Mouse (Mus musculus) forebrain, embryonic 14.5 days (tissue): ENCODE measurements around the gene Tmigd3. TPM values are rescaled to one million over a fixed set of nuclear protein-coding genes. Genes with fewer than 3 reads are reported as not detected.

ENCODE experiments used
- ATAC-seq: fragments of 200-750 bp; cut with Nextera tagmentation; 2 replicates; pipeline ENCODE4 v1.8.0; 2017; ENCODE audit warnings: mild to moderate bottlenecking, moderate library complexity
- DNase-seq: peaks from one replicate; pipeline ENCODE4 v3.0.0-alpha.2; 2015; ENCODE audit warnings: low spot score
- H3K27ac ChIP-seq: fragments of 300-500 bp; sonication (generic); 2 replicates; pipeline ENCODE4 v1.5.1; 2014; ENCODE audit warnings: low read depth, mild to moderate bottlenecking, control low read depth, low read length, moderate library complexity
- H3K27me3 ChIP-seq: fragments of 300-500 bp; sonication (generic); replicated peaks from 2 replicates; pipeline ENCODE4 v1.6.1; 2014; ENCODE audit warnings: low read length, control low read depth, mixed read lengths; ENCODE audit not compliant: control insufficient read depth, insufficient read depth
- H3K36me3 ChIP-seq: fragments of 300-500 bp; sonication (generic); 2 replicates; pipeline ENCODE4 v1.6.1; 2014; ENCODE audit warnings: low read length, control low read depth; ENCODE audit not compliant: control insufficient read depth, insufficient read depth
- H3K4me1 ChIP-seq: fragments of 300-500 bp; sonication (generic); 2 replicates; pipeline ENCODE4 v1.6.1; 2014; ENCODE audit warnings: antibody characterized with exemption, low read length, control low read depth; ENCODE audit not compliant: control insufficient read depth, insufficient read depth
- H3K4me2 ChIP-seq: fragments of 300-500 bp; sonication (generic); 2 replicates; pipeline ENCODE4 v1.6.1; 2014; ENCODE audit warnings: mild to moderate bottlenecking, control low read depth, low read length
- H3K4me3 ChIP-seq: fragments of 300-500 bp; sonication (generic); 2 replicates; pipeline ENCODE4 v1.5.1; 2014; ENCODE audit warnings: low read depth, low read length, control low read depth
- H3K9ac ChIP-seq: fragments of 300-500 bp; sonication (generic); 2 replicates; pipeline ENCODE4 v1.6.1; 2014; ENCODE audit warnings: mild to moderate bottlenecking, low read length, control low read depth, moderate library complexity
- H3K9me3 ChIP-seq: fragments of 300-500 bp; sonication (generic); replicated peaks from 2 replicates; pipeline ENCODE4 v1.6.1; 2016; ENCODE audit warnings: low read length, control low read depth, mixed read lengths; ENCODE audit not compliant: control insufficient read depth
- WGBS: fragments of 180-500 bp; shearing (Covaris S2); extraction: QIAGEN DNeasy Blood & Tissue Kit; methylation state at CpG from one replicate; pipeline ENCODE4 v1.1.7; 2014; 5-methylcytosine and 5-hydroxymethylcytosine counted together
- polyA plus RNA-seq: library from polyadenylated mRNA; unstranded; fragments of >200 nt; fragmentation: Nextera tagmentation; extraction: Ambion mirVana; gene quantifications from 2 replicates; pipeline ENCODE4 v1.2.1, GENCODE M21; 2014

The Tmigd3 gene
- not detected in 2 replicates for polyA plus RNA-seq

- Histone ChIP-seq H3K27ac (no peak within 1 kb of the TSS), H3K9me3 (no peaks in the 10 kb centered on the region), H3K4me2 (no peak within 1 kb of the TSS), H3K36me3 (no peaks in the 10 kb centered on the region), H3K27me3 (no peaks in the 10 kb centered on the region), H3K4me3 (no peak within 1 kb of the TSS), H3K4me1 (peaks cover 3% of the 10 kb centered on the region; the same call in 1 of the 2 replicates), H3K9ac (no peak within 1 kb of the TSS)
- no peak for DNase-seq
- 86% methylated on average over 3 of the region's 3 CpGs for WGBS
- ATAC-seq, result no peak
These were observed at the start of gene Tmigd3, which contains the start of gene Adora3 for GRCm38 (mm10) chr3:105870558-105870957. Gene Tmigd3, plus strand, starts transcription at chr3:105870903. Gene Adora3, plus strand, starts transcription at chr3:105870858.

- H3K27ac ChIP-seq, result no peak overlapping the region
- no peaks in the 10 kb centered on the region for H3K36me3 ChIP-seq
- no peak for ATAC-seq
- no peak overlapping the region for H3K4me3 ChIP-seq
- no peaks in the 10 kb centered on the region for H3K4me1 ChIP-seq
- no peak for DNase-seq
- no peak overlapping the region for H3K9ac ChIP-seq
- no peak overlapping the region for H3K4me2 ChIP-seq
- WGBS, result 90% methylated on average over 3 of the region's 3 CpGs
- H3K27me3 ChIP-seq, result no peaks in the 10 kb centered on the region
- no peaks in the 10 kb centered on the region for H3K9me3 ChIP-seq
These were observed 49.2 kb upstream of the Tmigd3 start for GRCm38 (mm10) chr3:105821504-105821903.

GRCm38 (mm10) chr3:105823609-105824008 lies 47.1 kb upstream of the Tmigd3 start:
- ATAC-seq, result no peak
- Histone ChIP-seq H3K27ac (no peak overlapping the region), H3K36me3 (no peaks in the 10 kb centered on the region), H3K4me1 (no peaks in the 10 kb centered on the region), H3K9ac (no peak overlapping the region), H3K4me2 (no peak overlapping the region), H3K9me3 (no peaks in the 10 kb centered on the region), H3K27me3 (no peaks in the 10 kb centered on the region), H3K4me3 (no peak overlapping the region)
- DNase-seq, result no peak

GRCm38 (mm10) chr3:105824103-105824502 lies 46.6 kb upstream of the Tmigd3 start:
- no peak for ATAC-seq

GRCm38 (mm10) chr3:105824704-105825103 lies 46.0 kb upstream of the Tmigd3 start:
- no peaks in the 10 kb centered on the region for H3K27me3 ChIP-seq
- no peak overlapping the region for H3K4me2 ChIP-seq
- no peak overlapping the region for H3K9ac ChIP-seq
- H3K9me3 ChIP-seq, result no peaks in the 10 kb centered on the region
- no peak for ATAC-seq
- H3K36me3 ChIP-seq, result no peaks in the 10 kb centered on the region
- H3K4me3 ChIP-seq, result no peak overlapping the region
- no peak overlapping the region for H3K27ac ChIP-seq
- no peaks in the 10 kb centered on the region for H3K4me1 ChIP-seq
- no peak for DNase-seq
- 65% methylated on average over 2 of the region's 2 CpGs for WGBS

More at GRCm38 (mm10) chr3:105824103-105824502, 46.6 kb upstream of the Tmigd3 start:
- Histone ChIP-seq H3K27ac (no peak overlapping the region), H3K9me3 (no peaks in the 10 kb centered on the region), H3K4me3 (no peak overlapping the region), H3K27me3 (no peaks in the 10 kb centered on the region), H3K36me3 (no peaks in the 10 kb centered on the region), H3K9ac (no peak overlapping the region), H3K4me1 (no peaks in the 10 kb centered on the region), H3K4me2 (no peak overlapping the region)
- no peak for DNase-seq
- WGBS, result 66% methylated on average over 5 of the region's 5 CpGs

- H3K36me3 ChIP-seq, result no peaks in the 10 kb centered on the region
- ATAC-seq (no peak), DNase-seq (no peak)
- no peak overlapping the region for H3K27ac ChIP-seq
- no peak overlapping the region for H3K4me3 ChIP-seq
- no peaks in the 10 kb centered on the region for H3K9me3 ChIP-seq
- H3K27me3 ChIP-seq, result no peaks in the 10 kb centered on the region
- WGBS, result 77% methylated on average over 7 of the region's 7 CpGs
- no peak overlapping the region for H3K4me2 ChIP-seq
- no peaks in the 10 kb centered on the region for H3K4me1 ChIP-seq
- no peak overlapping the region for H3K9ac ChIP-seq
These were observed 45.1 kb upstream of the Tmigd3 start for GRCm38 (mm10) chr3:105825501-105826161.

- DNase-seq, result no peak
- H3K27me3 ChIP-seq, result no peaks in the 10 kb centered on the region
- no peak overlapping the region for H3K4me2 ChIP-seq
- no peak overlapping the region for H3K9ac ChIP-seq
- no peak overlapping the region for H3K27ac ChIP-seq
- H3K4me3 ChIP-seq, result no peak overlapping the region
- H3K9me3 ChIP-seq, result no peaks in the 10 kb centered on the region
- WGBS, result 96% methylated on average over 3 of the region's 3 CpGs
- no peak for ATAC-seq
- H3K36me3 ChIP-seq, result no peaks in the 10 kb centered on the region
- no peaks in the 10 kb centered on the region for H3K4me1 ChIP-seq
These were observed 39.1 kb upstream of the Tmigd3 start for GRCm38 (mm10) chr3:105831584-105831983.

GRCm38 (mm10) chr3:105835875-105836274 lies 34.8 kb upstream of the Tmigd3 start:
- 77% methylated on average over 3 of the region's 3 CpGs for WGBS
- Histone ChIP-seq H3K27me3 (no peaks in the 10 kb centered on the region), H3K36me3 (no peaks in the 10 kb centered on the region), H3K4me2 (no peak overlapping the region), H3K9ac (no peak overlapping the region), H3K4me1 (no peaks in the 10 kb centered on the region), H3K9me3 (no peaks in the 10 kb centered on the region), H3K4me3 (no peak overlapping the region), H3K27ac (no peak overlapping the region)
- DNase-seq (no peak), ATAC-seq (no peak)

- Histone ChIP-seq H3K9ac (no peak overlapping the region), H3K27ac (no peak overlapping the region), H3K27me3 (no peaks in the 10 kb centered on the region), H3K4me2 (no peak overlapping the region), H3K36me3 (no peaks in the 10 kb centered on the region), H3K4me3 (no peak overlapping the region), H3K9me3 (no peaks in the 10 kb centered on the region), H3K4me1 (no peaks in the 10 kb centered on the region)
- 91% methylated on average over 3 of the region's 3 CpGs for WGBS
- no peak for DNase-seq
- ATAC-seq, result no peak
These were observed 33.8 kb upstream of the Tmigd3 start for GRCm38 (mm10) chr3:105836883-105837282.
